Mouse (Mus musculus) heart, embryonic 16.5 days (tissue): ENCODE data around the gene Papln. TPM values are rescaled to one million over a fixed set of nuclear protein-coding genes. Genes with fewer than 3 reads are reported as not detected.

ENCODE experiments used
- ATAC-seq: fragments of 200-750 bp; cut with Nextera tagmentation; replicated peaks from 2 replicates; pipeline ENCODE4 v1.8.0; 2017; ENCODE audit warnings: moderate number of reproducible peaks; ENCODE audit not compliant: insufficient read depth, low FRiP score; ENCODE audit errors: extremely low read depth
- H3K27ac ChIP-seq: fragments of 300-500 bp; sonication (generic); 2 replicates; pipeline ENCODE4 v1.5.1; 2014; ENCODE audit warnings: mild to moderate bottlenecking, low read length, control low read depth, moderate library complexity
- H3K27me3 ChIP-seq: fragments of 300-500 bp; sonication (generic); 2 replicates; pipeline ENCODE4 v1.6.1; 2014; ENCODE audit warnings: low read length, mixed read lengths; ENCODE audit not compliant: control insufficient read depth, insufficient read depth
- H3K36me3 ChIP-seq: fragments of 300-500 bp; sonication (generic); 2 replicates; pipeline ENCODE4 v1.6.1; 2014; ENCODE audit not compliant: control insufficient read depth, insufficient read depth
- H3K4me1 ChIP-seq: fragments of 300-500 bp; sonication (generic); 2 replicates; pipeline ENCODE4 v1.6.1; 2014; ENCODE audit warnings: low read length, mixed read lengths; ENCODE audit not compliant: control insufficient read depth, insufficient read depth
- H3K4me2 ChIP-seq: fragments of 300-500 bp; sonication (generic); 2 replicates; pipeline ENCODE4 v1.6.1; 2014; ENCODE audit warnings: low read depth, mild to moderate bottlenecking, control low read depth, low read length
- H3K4me3 ChIP-seq: fragments of 300-500 bp; sonication (generic); 2 replicates; pipeline ENCODE4 v1.5.1; 2014; ENCODE audit warnings: mild to moderate bottlenecking, control low read depth, low read length
- H3K9ac ChIP-seq: fragments of 300-500 bp; sonication (generic); 2 replicates; pipeline ENCODE4 v1.6.1; 2014; ENCODE audit warnings: low read length, control low read depth
- H3K9me3 ChIP-seq: fragments of 300-500 bp; sonication (generic); replicated peaks from 2 replicates; pipeline ENCODE4 v1.6.1; 2016; ENCODE audit warnings: low read length; ENCODE audit not compliant: control insufficient read depth
- WGBS: fragments of 180-500 bp; shearing (Covaris S2); extraction: QIAGEN DNeasy Blood & Tissue Kit; methylation state at CpG from one replicate; pipeline ENCODE4 v1.1.7; 2014; 5-methylcytosine and 5-hydroxymethylcytosine counted together
- polyA plus RNA-seq: library from polyadenylated mRNA; unstranded; fragments of >200 nt; fragmentation: Nextera tagmentation; extraction: Ambion mirVana; gene quantifications from 2 replicates; pipeline ENCODE4 v1.2.1, GENCODE M21; 2015

The Papln gene
- polyA plus RNA-seq, 1 experiment from 2014 or later = 0.88 TPM

GRCm38 (mm10) chr12:83762706-83763105, 728 bp upstream of the Papln start:
- Histone ChIP-seq H3K27ac (no peak overlapping the region), H3K36me3 (no peaks in the 10 kb centered on the region), H3K9ac (no peak overlapping the region), H3K4me3 (no peak overlapping the region), H3K4me2 (no peak overlapping the region), H3K4me1 (peaks cover 9% of the 10 kb centered on the region), H3K9me3 (no peaks in the 10 kb centered on the region), H3K27me3 (no peaks in the 10 kb centered on the region; the same call in none of the 2 replicates)
- no peak for ATAC-seq
- 54% methylated on average over 4 of the region's 4 CpGs for WGBS

GRCm38 (mm10) chr12:83764044-83764365, 571 bp downstream of the Papln start:
- 4% methylated on average over 14 of the region's 14 CpGs for WGBS
- Histone ChIP-seq H3K4me1 (peaks cover 9% of the 10 kb centered on the region), H3K9ac (peak overlapping the region; percentile 68), H3K4me2 (peak overlapping the region; percentile 89), H3K27me3 (no peaks in the 10 kb centered on the region; the same call in none of the 2 replicates), H3K36me3 (no peaks in the 10 kb centered on the region), H3K9me3 (no peaks in the 10 kb centered on the region), H3K27ac (no peak overlapping the region), H3K4me3 (peak overlapping the region; percentile 53)
- no peak for ATAC-seq

- ATAC-seq = no peak
- no peaks in the 10 kb centered on the region for H3K36me3 ChIP-seq
- 74% methylated on average over 10 of the region's 10 CpGs for WGBS
- H3K27ac ChIP-seq = no peak overlapping the region
- peak overlapping the region; percentile 89; the same call in 1 of the 2 replicates for H3K4me2 ChIP-seq
- H3K4me1 ChIP-seq = peaks cover 13% of the 10 kb centered on the region
- no peaks in the 10 kb centered on the region; the same call in none of the 2 replicates for H3K27me3 ChIP-seq
- H3K9me3 ChIP-seq = no peaks in the 10 kb centered on the region
- peak overlapping the region; percentile 53; the same call in 1 of the 2 replicates for H3K4me3 ChIP-seq
- H3K9ac ChIP-seq = no peak overlapping the region
Measured at GRCm38 (mm10) chr12:83764519-83764918, 1.1 kb downstream of the Papln start.

- no peaks in the 10 kb centered on the region for H3K36me3 ChIP-seq
- no peak overlapping the region for H3K4me2 ChIP-seq
- no peaks in the 10 kb centered on the region; the same call in none of the 2 replicates for H3K27me3 ChIP-seq
- WGBS = 70% methylated on average over 13 of the region's 13 CpGs
- H3K9ac ChIP-seq = no peak overlapping the region
- peaks cover 21% of the 10 kb centered on the region for H3K4me1 ChIP-seq
- no peak overlapping the region for H3K4me3 ChIP-seq
- no peaks in the 10 kb centered on the region for H3K9me3 ChIP-seq
- no peak for ATAC-seq
- H3K27ac ChIP-seq = no peak overlapping the region
Measured at GRCm38 (mm10) chr12:83765965-83766603, 2.6 kb downstream of the Papln start.

GRCm38 (mm10) chr12:83767833-83768232, 4.4 kb downstream of the Papln start:
- Histone ChIP-seq H3K4me1 (peaks cover 19% of the 10 kb centered on the region), H3K9me3 (no peaks in the 10 kb centered on the region), H3K4me3 (no peak overlapping the region), H3K27ac (no peak overlapping the region), H3K27me3 (peaks cover 5% of the 10 kb centered on the region), H3K36me3 (no peaks in the 10 kb centered on the region), H3K9ac (no peak overlapping the region), H3K4me2 (no peak overlapping the region)
- 70% methylated on average over 9 of the region's 9 CpGs for WGBS
- ATAC-seq = no peak

- H3K4me3 ChIP-seq = no peak overlapping the region
- ATAC-seq = no peak
- no peaks in the 10 kb centered on the region for H3K9me3 ChIP-seq
- no peak overlapping the region for H3K27ac ChIP-seq
- peaks cover 18% of the 10 kb centered on the region for H3K4me1 ChIP-seq
- H3K9ac ChIP-seq = no peak overlapping the region
- H3K4me2 ChIP-seq = no peak overlapping the region
- peaks cover 5% of the 10 kb centered on the region for H3K27me3 ChIP-seq
- no peaks in the 10 kb centered on the region for H3K36me3 ChIP-seq
- 75% methylated on average over 14 of the region's 14 CpGs for WGBS
Measured at GRCm38 (mm10) chr12:83768235-83768899, 4.9 kb downstream of the Papln start.

- Histone ChIP-seq H3K4me3 (peak overlapping the region; percentile 32), H3K9ac (peak overlapping the region; percentile 46; the same call in 1 of the 2 replicates)
Measured at GRCm38 (mm10) chr12:83770418-83771256, 7.2 kb downstream of the Papln start.

GRCm38 (mm10) chr12:83775621-83776020, 12.2 kb downstream of the Papln start:
- ATAC-seq = no peak
- Histone ChIP-seq H3K4me3 (no peak overlapping the region), H3K9me3 (no peaks in the 10 kb centered on the region), H3K27me3 (peaks cover 5% of the 10 kb centered on the region; the same call in 1 of the 2 replicates), H3K27ac (no peak overlapping the region), H3K9ac (no peak overlapping the region), H3K4me2 (no peak overlapping the region), H3K36me3 (no peaks in the 10 kb centered on the region), H3K4me1 (peaks cover 1% of the 10 kb centered on the region)
- 75% methylated on average over 12 of the region's 12 CpGs for WGBS

More at GRCm38 (mm10) chr12:83770418-83771256, 7.2 kb downstream of the Papln start:
- peak; percentile 47; the same call in 1 of the 2 replicates for ATAC-seq
- peak overlapping the region; percentile 37; the same call in 1 of the 2 replicates for H3K27ac ChIP-seq
- H3K9me3 ChIP-seq = no peaks in the 10 kb centered on the region
- peaks cover 5% of the 10 kb centered on the region for H3K27me3 ChIP-seq
- H3K4me2 ChIP-seq = peak overlapping the region; percentile 64
- peaks cover 12% of the 10 kb centered on the region for H3K4me1 ChIP-seq
- 5% methylated on average over 25 of the region's 25 CpGs for WGBS
- H3K36me3 ChIP-seq = no peaks in the 10 kb centered on the region
